Mouse (Mus musculus) gastrocnemius, adult 18-20 months (tissue): Measurements from ENCODE around the gene Eng. TPM values are rescaled to one million over a fixed set of nuclear protein-coding genes. Genes with fewer than 3 reads are reported as not detected.

Experiments
- DNase-seq: peaks from one replicate; pipeline ENCODE4 v3.0.0; 2021; ENCODE audit warnings: low spot score
- total RNA-seq, 2 experiments: library from RNA; stranded (reverse); gene quantifications; 2 replicates each; pipeline ENCODE4 v1.2.3; 2021

Eng gene
- total RNA-seq, 2 experiments from 2014 or later, result 21.1 to 34.1 TPM

GRCm38 (mm10) chr2:32677683-32678082 lies 31.3 kb downstream of the Eng start:
- DNase-seq, result no peak

- peak; percentile 34 for DNase-seq
Measured at GRCm38 (mm10) chr2:32680051-32680451, 33.7 kb downstream of the Eng start.

GRCm38 (mm10) chr2:32680961-32681650 lies 34.7 kb downstream of the Eng start:
- DNase-seq, result no peak

- no peak for DNase-seq
Measured at GRCm38 (mm10) chr2:32681754-32682153, 35.4 kb downstream of the Eng start.

- no peak for DNase-seq
Measured at GRCm38 (mm10) chr2:32682721-32683417, 36.5 kb downstream of the Eng start.

GRCm38 (mm10) chr2:32683701-32684100 lies 37.3 kb downstream of the Eng start:
- DNase-seq, result no peak

GRCm38 (mm10) chr2:32684681-32685428 lies 38.5 kb downstream of the Eng start:
- DNase-seq, result no peak

- DNase-seq, result peak; percentile 45
Measured at GRCm38 (mm10) chr2:32685807-32686206, 39.4 kb downstream of the Eng start.

- DNase-seq, result no peak
Measured at GRCm38 (mm10) chr2:32686640-32687039, 40.2 kb downstream of the Eng start.

GRCm38 (mm10) chr2:32687562-32687961 lies 41.2 kb downstream of the Eng start:
- no peak for DNase-seq

- peak; percentile 92 for DNase-seq
Measured at GRCm38 (mm10) chr2:32689420-32689819, 43.0 kb downstream of the Eng start.

GRCm38 (mm10) chr2:32691041-32691440 lies 44.6 kb downstream of the Eng start:
- no peak for DNase-seq

GRCm38 (mm10) chr2:32692496-32692895 lies 46.1 kb downstream of the Eng start:
- DNase-seq, result no peak

GRCm38 (mm10) chr2:32693282-32693681 lies 46.9 kb downstream of the Eng start:
- DNase-seq, result peak; percentile 46

GRCm38 (mm10) chr2:32693823-32694411 lies 47.5 kb downstream of the Eng start:
- peak; percentile 98 for DNase-seq

GRCm38 (mm10) chr2:32694691-32695090 lies 48.3 kb downstream of the Eng start:
- no peak for DNase-seq

- DNase-seq, result no peak
Measured at GRCm38 (mm10) chr2:32699680-32700079, 53.3 kb downstream of the Eng start.

- DNase-seq, result no peak
Measured at GRCm38 (mm10) chr2:32700966-32701743, 54.8 kb downstream of the Eng start.

GRCm38 (mm10) chr2:32703046-32703445 lies 56.7 kb downstream of the Eng start:
- no peak for DNase-seq

- no peak for DNase-seq
Measured at GRCm38 (mm10) chr2:32704021-32704421, 57.6 kb downstream of the Eng start, which contains the start of gene Fpgs. Fpgs (minus strand) TSS chr2:32704145.

GRCm38 (mm10) chr2:32705018-32705417 lies 58.6 kb downstream of the Eng start:
- no peak for DNase-seq
